Mouse (Mus musculus) WW6 (cell line): Measurements from ENCODE around the gene Zfp629.
"Not testable (repeated sequence)": the region's sequence is repeated elsewhere in the genome, so short reads cannot be mapped to it uniquely, and the experiment has no call there.

Source experiments
- DNase-seq: peaks from one replicate; pipeline ENCODE4 v3.0.0-alpha.2; 2013; ENCODE audit warnings: low read depth, low spot score

Zfp629 gene

GRCm38 (mm10) chr7:127614891-127615843 lies at the start of gene Zfp629:
Zfp629 (minus strand) TSS chr7:127615797.
- no peak for DNase-seq

- DNase-seq: no peak
Measured at GRCm38 (mm10) chr7:127662926-127663325, 47.3 kb upstream of the Zfp629 start.

- DNase-seq: no peak
Measured at GRCm38 (mm10) chr7:127661833-127662232, 46.2 kb upstream of the Zfp629 start.

GRCm38 (mm10) chr7:127660882-127661281 lies 45.3 kb upstream of the Zfp629 start:
- no peak for DNase-seq

GRCm38 (mm10) chr7:127656946-127657345 lies 41.3 kb upstream of the Zfp629 start:
- DNase-seq: peak; percentile 61

- no peak for DNase-seq
Measured at GRCm38 (mm10) chr7:127654318-127654717, 38.7 kb upstream of the Zfp629 start.

GRCm38 (mm10) chr7:127652050-127652449 lies 36.5 kb upstream of the Zfp629 start:
- no peak for DNase-seq

GRCm38 (mm10) chr7:127651624-127652023 lies 36.0 kb upstream of the Zfp629 start:
- DNase-seq: no peak

- DNase-seq: no peak
Measured at GRCm38 (mm10) chr7:127649206-127649605, 33.6 kb upstream of the Zfp629 start.

- no peak for DNase-seq
Measured at GRCm38 (mm10) chr7:127648516-127649201, 33.1 kb upstream of the Zfp629 start.

GRCm38 (mm10) chr7:127647576-127647975 lies 32.0 kb upstream of the Zfp629 start:
- not testable (repeated sequence) for DNase-seq

GRCm38 (mm10) chr7:127646363-127646762 lies 30.8 kb upstream of the Zfp629 start:
- no peak for DNase-seq

- no peak for DNase-seq
Measured at GRCm38 (mm10) chr7:127642254-127642653, 26.7 kb upstream of the Zfp629 start.

GRCm38 (mm10) chr7:127641260-127641659 lies 25.7 kb upstream of the Zfp629 start:
- DNase-seq: no peak

GRCm38 (mm10) chr7:127636963-127637362 lies 21.4 kb upstream of the Zfp629 start:
- no peak for DNase-seq

GRCm38 (mm10) chr7:127631416-127631815 lies 15.8 kb upstream of the Zfp629 start:
- no peak for DNase-seq

- DNase-seq: no peak
Measured at GRCm38 (mm10) chr7:127628646-127629045, 13.0 kb upstream of the Zfp629 start.

- DNase-seq: no peak
Measured at GRCm38 (mm10) chr7:127626471-127626870, 10.9 kb upstream of the Zfp629 start.

- DNase-seq: no peak
Measured at GRCm38 (mm10) chr7:127626039-127626438, 10.4 kb upstream of the Zfp629 start.

GRCm38 (mm10) chr7:127618402-127618801 lies 2.8 kb upstream of the Zfp629 start:
- DNase-seq: not testable (repeated sequence)

- DNase-seq: no peak
Measured at GRCm38 (mm10) chr7:127617962-127618361, 2.4 kb upstream of the Zfp629 start.

GRCm38 (mm10) chr7:127616881-127617280 lies 1.3 kb upstream of the Zfp629 start:
- DNase-seq: no peak

GRCm38 (mm10) chr7:127616336-127616735 lies 739 bp upstream of the Zfp629 start:
- DNase-seq: no peak
